Mouse (Mus musculus) C2C12 (cell line): Measurements from ENCODE around the gene Mapk3. TPM values are rescaled to one million over a fixed set of nuclear protein-coding genes. Genes with fewer than 3 reads are reported as not detected.

ENCODE experiments used
- H3K27me3 ChIP-seq: one replicate; pipeline ENCODE4 v1.6.1; 2011; ENCODE audit not compliant: control insufficient read depth, insufficient read depth, insufficient read length
- H3K36me3 ChIP-seq: one replicate; pipeline ENCODE4 v1.6.1; 2011; ENCODE audit not compliant: control insufficient read depth, insufficient read depth
- H3K4me3 ChIP-seq: one replicate; pipeline ENCODE4 v1.5.1; 2011; ENCODE audit warnings: mild to moderate bottlenecking, control low read depth; ENCODE audit not compliant: poor library complexity, insufficient read depth, severe bottlenecking
- H3K79me2 ChIP-seq: one replicate; pipeline ENCODE4 v1.6.1; 2011; ENCODE audit not compliant: control insufficient read depth, insufficient read depth
- H3K79me3 ChIP-seq: one replicate; pipeline ENCODE4 v1.6.1; 2011; ENCODE audit warnings: low read depth, control low read depth
- H3ac ChIP-seq: one replicate; pipeline ENCODE3; 2011; ENCODE audit warnings: low read depth; ENCODE audit not compliant: control insufficient read depth, insufficient read length
- CEBPB ChIP-seq: IDR thresholded peaks from one replicate; pipeline ENCODE4 v1.6.1; 2011; ENCODE audit warnings: low read depth, mild to moderate bottlenecking, control low read depth, moderate library complexity
- CTCF ChIP-seq: IDR thresholded peaks from one replicate; pipeline ENCODE4 v1.5.1; 2011; ENCODE audit not compliant: control insufficient read depth, insufficient read depth, insufficient read length
- FOSL1 ChIP-seq: IDR thresholded peaks from one replicate; pipeline ENCODE4 v1.8.0; 2011; ENCODE audit warnings: mild to moderate bottlenecking, low read length; ENCODE audit not compliant: poor library complexity, insufficient read depth, severe bottlenecking
- MAX ChIP-seq: IDR thresholded peaks from one replicate; pipeline ENCODE4 v1.6.1; 2011; ENCODE audit warnings: mild to moderate bottlenecking, control low read depth
- MYOD1 ChIP-seq: IDR thresholded peaks from one replicate; pipeline ENCODE4 v1.6.1; 2011; ENCODE audit warnings: low read depth; ENCODE audit not compliant: control insufficient read depth, insufficient read length
- MYOG ChIP-seq: IDR thresholded peaks from one replicate; pipeline ENCODE4 v1.6.1; 2011; ENCODE audit not compliant: control insufficient read depth, insufficient read length; ENCODE audit errors: extremely low read depth
- USF1 ChIP-seq: IDR thresholded peaks from one replicate; pipeline ENCODE4 v1.6.1; 2011; ENCODE audit warnings: low read depth, mild to moderate bottlenecking, control low read depth, moderate library complexity
- polyA plus RNA-seq: library from polyadenylated mRNA; unstranded; fragments of >200 nt; fragmentation: generic; extraction: Trizol; gene quantifications from one replicate; pipeline ENCODE4 v1.2.1, GENCODE M21; 2012; ENCODE audit warnings: missing spikeins

Mapk3 gene
- polyA plus RNA-seq, 1 experiment: 168 TPM

DNA sequence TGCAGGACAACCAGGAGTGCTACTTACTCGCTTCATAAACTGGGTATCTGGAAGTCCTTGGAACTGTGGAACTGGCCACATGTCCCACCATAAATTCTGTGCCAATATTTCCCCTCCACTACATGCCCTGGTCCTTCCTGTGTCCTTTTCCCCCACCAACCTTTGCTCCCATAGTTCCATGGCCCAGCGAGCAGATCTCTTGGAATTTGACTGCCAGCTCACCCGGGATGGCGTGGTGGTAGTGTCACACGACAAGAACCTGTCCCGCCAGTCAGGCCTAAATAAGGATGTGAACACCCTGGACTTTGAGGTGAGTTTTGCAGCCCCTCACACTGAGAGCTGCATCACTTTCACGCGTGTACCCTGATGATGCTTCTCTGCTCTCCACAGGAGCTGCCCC, 7.6 kb downstream of the Mapk3 start:
- Histone ChIP-seq H3K4me3 (no peak overlapping the region), H3K36me3 (peaks cover 18% of the 10 kb centered on the region), H3ac (no peak overlapping the region), H3K79me3 (peaks cover 1% of the 10 kb centered on the region), H3K79me2 (peaks cover under 1% of the 10 kb centered on the region), H3K27me3 (no peaks in the 10 kb centered on the region)
- TF ChIP-seq CEBPB (no peak), MAX (no peak), MYOG (no peak), MYOD1 (no peak), FOSL1 (no peak), CTCF (no peak), USF1 (no peak)

DNA sequence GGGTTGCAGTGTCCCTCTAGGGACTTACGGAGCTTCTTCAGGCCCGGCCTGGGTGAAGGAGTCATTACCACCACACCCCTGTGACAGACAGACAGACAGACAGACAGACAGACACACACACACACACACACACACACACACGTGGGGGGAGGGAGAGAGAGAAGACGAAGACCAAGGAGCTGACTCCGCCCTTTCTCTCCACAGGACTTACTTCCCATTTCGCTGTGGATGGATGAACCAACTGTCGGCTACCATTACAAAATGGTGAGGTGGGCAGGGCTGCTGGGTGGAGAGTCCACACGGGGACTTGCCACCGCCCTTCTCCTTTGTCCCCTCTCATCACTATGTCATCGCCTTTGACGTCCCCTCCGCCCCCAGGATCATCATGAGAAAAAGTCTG, 11.4 kb downstream of the Mapk3 start:
- peaks cover 15% of the 10 kb centered on the region for H3K36me3 ChIP-seq
- no peak overlapping the region for H3ac ChIP-seq
- H3K27me3 ChIP-seq: no peaks in the 10 kb centered on the region
- H3K79me2 ChIP-seq: no peaks in the 10 kb centered on the region
- TF ChIP-seq MYOD1: no peak
- no peak for TF ChIP-seq FOSL1
- TF ChIP-seq MYOG: no peak
- no peak for TF ChIP-seq CEBPB
- no peak for TF ChIP-seq CTCF
- no peak for TF ChIP-seq USF1
- no peak for TF ChIP-seq MAX
- H3K79me3 ChIP-seq: no peaks in the 10 kb centered on the region
- H3K4me3 ChIP-seq: no peak overlapping the region

DNA sequence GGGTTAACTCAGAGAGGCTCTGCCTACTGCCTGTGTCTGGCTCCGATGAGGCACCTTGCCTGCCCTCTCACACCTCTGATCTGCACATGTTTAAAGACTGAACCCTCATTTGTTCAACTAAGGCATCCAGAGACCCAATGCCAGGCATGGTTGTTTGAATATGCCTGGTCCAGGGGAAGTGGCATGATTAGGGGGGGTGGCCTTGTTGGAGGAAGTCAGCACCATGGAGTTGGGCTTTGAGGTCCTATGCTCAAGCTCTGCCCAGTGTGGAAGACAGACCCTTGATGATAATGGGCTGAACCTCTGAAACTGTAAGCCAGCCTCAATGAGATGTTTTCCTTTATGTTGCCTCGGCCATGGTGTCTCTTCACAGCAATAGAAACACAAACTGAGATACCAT, 13.9 kb downstream of the Mapk3 start:
- no peaks in the 10 kb centered on the region for H3K79me2 ChIP-seq
- no peak overlapping the region for H3ac ChIP-seq
- no peaks in the 10 kb centered on the region for H3K79me3 ChIP-seq
- H3K27me3 ChIP-seq: no peaks in the 10 kb centered on the region
- H3K36me3 ChIP-seq: peaks cover 5% of the 10 kb centered on the region
- TF ChIP-seq MAX (no peak), USF1 (no peak), MYOG (no peak), MYOD1 (no peak)
- H3K4me3 ChIP-seq: no peak overlapping the region

DNA sequence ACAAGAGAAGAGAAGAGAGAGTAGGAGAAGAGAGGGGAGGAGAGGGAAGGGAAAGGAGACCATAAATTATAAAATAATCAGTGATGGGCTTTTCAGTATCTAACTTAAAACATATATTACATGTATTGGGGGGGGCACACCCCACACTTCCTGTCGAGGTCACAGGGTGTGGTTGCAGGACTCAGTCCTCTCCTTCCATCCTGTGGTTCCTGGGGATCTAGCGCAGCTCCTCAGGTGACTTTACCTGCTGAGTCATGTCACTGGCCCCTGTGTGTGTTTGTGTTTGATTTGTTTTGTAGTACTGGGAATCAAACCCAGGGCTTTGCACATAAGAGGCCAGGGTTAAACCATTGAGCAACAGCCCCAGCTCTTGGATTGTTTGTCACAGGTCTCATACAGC, 15.1 kb downstream of the Mapk3 start:
- no peaks in the 10 kb centered on the region for H3K79me3 ChIP-seq
- H3K36me3 ChIP-seq: peaks cover 5% of the 10 kb centered on the region
- H3K27me3 ChIP-seq: no peaks in the 10 kb centered on the region
- H3K4me3 ChIP-seq: no peak overlapping the region
- H3K79me2 ChIP-seq: no peaks in the 10 kb centered on the region
- H3ac ChIP-seq: no peak overlapping the region
- TF ChIP-seq MYOG (no peak), CTCF (no peak), MYOD1 (no peak)

DNA sequence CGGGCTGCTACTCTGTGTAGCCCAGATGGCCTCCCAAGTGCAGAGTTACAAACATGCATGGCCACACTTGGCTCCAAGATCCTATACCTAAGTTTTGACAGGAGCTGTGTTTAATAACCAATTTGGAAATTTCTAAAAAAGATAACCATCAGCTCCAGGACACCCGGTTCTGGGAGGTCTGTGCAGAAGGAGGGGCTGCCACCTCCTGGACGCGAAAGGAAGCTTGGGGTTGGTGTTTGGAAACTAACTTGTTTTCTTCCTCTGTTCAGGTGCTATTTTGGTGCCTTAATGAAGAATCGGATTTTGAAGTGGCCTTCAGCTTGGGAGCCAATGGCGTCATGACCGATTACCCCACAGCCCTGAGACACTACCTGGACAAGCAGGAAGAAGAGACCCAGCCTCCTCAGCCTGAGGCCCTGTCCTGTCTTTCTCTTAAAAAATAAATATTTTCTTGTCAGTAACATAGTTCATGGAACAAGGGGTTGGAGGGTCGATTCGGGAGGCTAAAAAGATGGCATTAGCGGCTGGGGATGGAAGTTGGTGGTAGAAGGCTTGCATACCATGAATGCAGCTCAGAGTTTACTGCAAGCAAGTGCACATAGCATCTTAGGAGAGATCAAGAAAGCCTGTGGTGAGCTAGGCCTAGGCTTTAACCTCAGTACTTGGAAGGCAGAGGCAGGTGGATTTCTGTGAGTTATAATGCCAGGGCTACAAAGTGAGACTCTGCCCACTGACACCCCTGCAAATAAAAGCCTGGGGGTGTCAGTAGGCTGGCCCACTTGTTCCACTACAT, 16.0 kb downstream of the Mapk3 start:
- H3ac ChIP-seq: no peak overlapping the region
- no peak overlapping the region for H3K4me3 ChIP-seq
- TF ChIP-seq FOSL1: no peak
- TF ChIP-seq CTCF: no peak
- TF ChIP-seq CEBPB: no peak
- no peak for TF ChIP-seq MYOG
- TF ChIP-seq MYOD1: no peak
- TF ChIP-seq USF1: no peak
- TF ChIP-seq MAX: no peak
- peaks cover 5% of the 10 kb centered on the region for H3K36me3 ChIP-seq
- no peaks in the 10 kb centered on the region for H3K79me2 ChIP-seq
- no peaks in the 10 kb centered on the region for H3K27me3 ChIP-seq
- H3K79me3 ChIP-seq: no peaks in the 10 kb centered on the region

DNA sequence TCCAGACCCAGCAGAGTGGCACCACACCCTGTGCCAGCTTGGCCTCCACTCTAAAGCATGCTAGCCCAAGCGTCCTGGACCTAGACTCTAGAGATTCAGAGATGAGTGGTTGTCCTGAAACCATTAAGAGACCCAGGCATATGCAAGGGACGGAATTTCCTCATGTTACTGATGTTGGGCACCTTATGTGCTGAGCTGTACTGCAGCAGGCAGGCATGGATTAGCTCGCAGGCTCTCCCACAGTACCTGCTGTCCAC, 16.5 kb downstream of the Mapk3 start:
- TF ChIP-seq MAX (no peak), USF1 (no peak), MYOG (no peak), CEBPB (no peak), MYOD1 (no peak), CTCF (no peak)
- H3ac ChIP-seq: no peak overlapping the region
- no peak overlapping the region for H3K4me3 ChIP-seq
- no peaks in the 10 kb centered on the region for H3K79me2 ChIP-seq
- H3K79me3 ChIP-seq: no peaks in the 10 kb centered on the region
- H3K27me3 ChIP-seq: no peaks in the 10 kb centered on the region
- H3K36me3 ChIP-seq: peaks cover 5% of the 10 kb centered on the region
